Comparison of ENCODE assay signal across 8 mouse cellular contexts in the genomic region with DNA sequence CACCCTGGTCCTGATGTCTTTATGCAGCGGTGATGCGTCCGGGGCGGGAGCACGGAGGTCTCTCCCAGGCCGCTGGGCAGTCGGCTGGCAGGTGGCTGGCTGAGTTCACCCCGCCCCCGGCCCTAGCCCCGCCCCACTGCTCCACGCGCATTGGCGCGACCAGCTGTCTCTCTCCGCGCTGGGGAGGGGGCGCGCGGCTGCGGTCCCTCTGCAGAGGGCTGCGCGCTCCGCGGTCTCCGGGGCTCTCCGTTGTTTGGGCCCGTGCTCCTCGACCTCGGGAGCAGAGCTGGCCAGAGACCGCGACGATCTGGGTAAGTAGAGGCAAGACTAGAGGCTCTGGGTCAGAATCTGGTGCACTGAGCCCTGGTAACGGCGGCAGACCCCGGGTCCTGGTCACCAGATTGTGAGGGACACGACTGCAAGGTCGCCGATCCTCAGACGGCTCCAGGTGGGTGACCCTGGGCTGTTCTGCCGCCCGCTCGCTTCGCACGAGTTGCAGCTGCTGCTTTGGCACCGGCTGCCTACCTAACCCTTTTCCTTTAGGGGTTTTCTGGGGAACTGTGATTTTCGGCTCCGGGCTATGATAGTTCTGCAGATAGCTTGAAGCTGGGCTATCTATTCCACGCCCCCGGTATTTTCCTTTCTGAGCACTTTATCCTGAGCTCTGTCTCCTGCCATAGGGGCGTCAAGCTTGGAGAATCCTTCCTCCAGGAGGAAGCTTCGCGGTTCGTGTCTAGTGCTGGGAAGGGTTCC. TPM values are rescaled to one million over a fixed set of nuclear protein-coding genes. Genes with fewer than 3 reads are reported as not detected.
DNase-seq lines count a peak whose midpoint lies in the region; ATAC-seq and TF ChIP-seq lines count a peak whose summit lies in the region.

A gene (plus strand): TSS at position 213 of the 753 bp plus-strand sequence.

- peak; percentile 80 for DNase-seq in Muller cell, postnatal 12 days (ENCODE audit: inconsistent ontology term)
- DNase-seq in heart, postnatal 4 days = peak; percentile 70
- peak; percentile 61 to 78 for DNase-seq in left cerebral cortex, postnatal 10 days (ENCODE audit: extremely low spot score in 1 of 2, low spot score in 2 of 2)
- peak; percentile 73 for DNase-seq in right cerebral cortex, postnatal 14 days
- no peak for DNase-seq in natural killer cell, adult 2 months (ENCODE audit: low spot score in 2 of 2)

- H3K4me2 ChIP-seq in forebrain, embryonic 13.5 days = peak within 1 kb of the TSS; percentile 87

- no peak within 1 kb of the TSS for H3K27ac ChIP-seq in bone marrow macrophage, adult 2 months (ENCODE audit: insufficient read depth, low read depth, low read length)
- peak within 1 kb of the TSS; percentile 25; the same call in 1 of the 2 replicates for H3K27ac ChIP-seq in forebrain, embryonic 13.5 days

- peak within 1 kb of the TSS; percentile 81 for H3K9ac ChIP-seq in forebrain, embryonic 13.5 days

- H3K27me3 ChIP-seq in forebrain, embryonic 13.5 days = peaks cover 3% of the 10 kb centered on the region; the same call in 1 of the 2 replicates

- H3K4me3 ChIP-seq in bone marrow macrophage, adult 2 months (ENCODE audit: insufficient read depth, low read length) = peak within 1 kb of the TSS; percentile 43
- peak within 1 kb of the TSS; percentile 67 for H3K4me3 ChIP-seq in forebrain, embryonic 13.5 days

- TF ChIP-seq CTCF in bone marrow macrophage, adult 2 months (IDR thresholded peaks at IDR 0.05; ENCODE audit: low read depth, low read length) = no peak

- intact Hi-C loops in left cerebral cortex, postnatal 10 days (cut with DNase I) = no loop called here

- TF ChIP-seq POLR2A in bone marrow macrophage, adult 2 months (IDR thresholded peaks at IDR 0.05; ENCODE audit: borderline replicate concordance, low read depth, low read length) = no peak

- ATAC-seq in forebrain, embryonic 13.5 days = peak; percentile 99
- peak; percentile 61 for ATAC-seq in megakaryocyte, adult 5-6 weeks (ENCODE audit: poor library complexity, severe bottlenecking)

- peaks cover 1% of the 10 kb centered on the region for H3K4me1 ChIP-seq in bone marrow macrophage, adult 2 months (ENCODE audit: control insufficient read depth, insufficient read depth, low read length)
- H3K4me1 ChIP-seq in forebrain, embryonic 13.5 days = peaks cover 12% of the 10 kb centered on the region; the same call in 1 of the 2 replicates

- peaks cover 26% of the 10 kb centered on the region for H3K36me3 ChIP-seq in forebrain, embryonic 13.5 days (ENCODE audit: poor library complexity, severe bottlenecking)

- no peaks in the 10 kb centered on the region for H3K9me3 ChIP-seq in forebrain, embryonic 13.5 days (replicated peaks)

- 1% methylated on average over 53 of the region's 53 CpGs for WGBS in forebrain, embryonic 13.5 days

RNA-seq across cellular contexts. Expression of the gene that starts here (rescaled TPM):
- not detected in 2 replicates for polyA plus RNA-seq in bone marrow macrophage, adult 2 months (2012; ENCODE audit: insufficient read depth, insufficient read length, missing spikeins)
- polyA plus RNA-seq in forebrain, embryonic 13.5 days (2015; fragmentation: Nextera tagmentation; extraction: Ambion mirVana) = 4.5 and 5.3 TPM in 2 replicates
- total RNA-seq in heart, postnatal 4 days (2021) = 1 to 10 TPM; 3.2 to 3.3 TPM
- 10 to 100 TPM; 77.9 to 81.6 TPM for total RNA-seq in left cerebral cortex, postnatal 10 days (2021)
- not detected in 2 replicates for total RNA-seq in megakaryocyte, adult 5-6 weeks (2015)
- total RNA-seq in megakaryocyte, adult 5-6 weeks (2017) = 0.08 and 0.15 TPM in 2 replicates

Comparison
In these comparisons a context has a peak if more than half of its experiments do, and no peak if none do; other contexts are left out.
1. RNA of the gene that starts here (total RNA-seq): 77.9 to 81.6 TPM in left cerebral cortex, postnatal 10 days; 3.2 to 3.3 TPM in heart, postnatal 4 days and 0.08 to 0.15 TPM in megakaryocyte, adult 5-6 weeks; every median in the first group is over 10 times any median in the second.
2. Peak in ATAC-seq in megakaryocyte, adult 5-6 weeks; RNA of the gene not detected or under 1 TPM.
3. DNase-seq: peak in Muller cell, postnatal 12 days (single experiment), heart, postnatal 4 days (single experiment), left cerebral cortex, postnatal 10 days (2 of 2) and right cerebral cortex, postnatal 14 days (single experiment); none in natural killer cell, adult 2 months (0 of 2).